Mouse (Mus musculus): Measurements from ENCODE around the gene Jak1. TPM values are rescaled to one million over a fixed set of nuclear protein-coding genes. Genes with fewer than 3 reads are reported as not detected.
A peak's percentile ranks its signal among the peaks of the same experiment; 100 is the strongest.

Gene Jak1
- polyA plus RNA-seq, 1 experiment from 2014 or later: 68.0 TPM

GRCm38 (mm10) chr4:101179076-101179475 lies 86.0 kb downstream of the Jak1 start:
- no peaks in the 10 kb centered on the region for H3K9me3 ChIP-seq (ENCODE audit: control insufficient read depth, low read length)
- no peak overlapping the region for H3K4me2 ChIP-seq (replicated peaks; ENCODE audit: low read depth, low read length)
- ATAC-seq (ENCODE audit: low FRiP score): no peak
- H3K4me1 ChIP-seq (replicated peaks; ENCODE audit: control insufficient read depth, insufficient read depth, low read length): no peaks in the 10 kb centered on the region
- WGBS: 75% methylated on average over 5 of the region's 5 CpGs
- DNase-seq (ENCODE audit: low spot score): no peak
- H3K4me3 ChIP-seq (ENCODE audit: low read depth, low read length): no peak overlapping the region
- no peak overlapping the region for H3K9ac ChIP-seq (ENCODE audit: low read depth, low read length)
- peaks cover 2% of the 10 kb centered on the region; the same call in 1 of the 2 replicates for H3K36me3 ChIP-seq (ENCODE audit: control insufficient read depth, insufficient read depth, low read length)
- no peaks in the 10 kb centered on the region for H3K27me3 ChIP-seq (ENCODE audit: control insufficient read depth, insufficient read depth, low read length)
- H3K27ac ChIP-seq (ENCODE audit: low read depth, low read length): no peak overlapping the region

DNA sequence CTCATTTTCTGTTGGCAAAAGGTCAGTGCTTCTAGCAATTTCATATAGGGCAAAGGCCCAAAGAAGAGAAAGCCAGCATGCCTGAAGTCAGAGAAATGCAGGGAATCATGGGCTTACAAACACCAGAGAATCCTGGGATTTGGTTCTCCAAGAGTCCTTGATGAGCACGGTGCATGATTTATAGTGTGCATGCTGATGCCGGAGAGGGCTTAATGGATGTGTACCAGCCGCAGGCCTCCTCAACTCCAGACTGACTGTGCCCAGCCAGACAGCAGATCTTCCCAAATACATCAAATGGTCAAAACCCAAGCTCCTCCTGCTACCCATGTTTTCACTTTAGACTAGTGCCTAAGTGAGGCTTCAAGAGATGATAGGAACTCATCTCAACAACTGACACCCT lies 87.3 kb downstream of the Jak1 start:
- Histone ChIP-seq H3K27ac (ENCODE audit: low read depth, low read length) (no peak overlapping the region), H3K9ac (ENCODE audit: low read depth, low read length) (no peak overlapping the region), H3K9me3 (ENCODE audit: control insufficient read depth, low read length) (no peaks in the 10 kb centered on the region), H3K27me3 (ENCODE audit: control insufficient read depth, insufficient read depth, low read length) (no peaks in the 10 kb centered on the region), H3K36me3 (ENCODE audit: control insufficient read depth, insufficient read depth, low read length) (peaks cover 2% of the 10 kb centered on the region; the same call in 1 of the 2 replicates), H3K4me1 (replicated peaks; ENCODE audit: control insufficient read depth, insufficient read depth, low read length) (no peaks in the 10 kb centered on the region), H3K4me3 (ENCODE audit: low read depth, low read length) (no peak overlapping the region), H3K4me2 (replicated peaks; ENCODE audit: low read depth, low read length) (no peak overlapping the region)
- DNase-seq (ENCODE audit: low spot score) (no peak), ATAC-seq (ENCODE audit: low FRiP score) (no peak)
- 92% methylated on average over 3 of the region's 3 CpGs for WGBS

GRCm38 (mm10) chr4:101176123-101176522 lies 89.0 kb downstream of the Jak1 start:
- no peaks in the 10 kb centered on the region for H3K4me1 ChIP-seq (replicated peaks; ENCODE audit: control insufficient read depth, insufficient read depth, low read length)
- no peak overlapping the region for H3K27ac ChIP-seq (ENCODE audit: low read depth, low read length)
- no peak overlapping the region for H3K9ac ChIP-seq (ENCODE audit: low read depth, low read length)
- no peak for ATAC-seq (ENCODE audit: low FRiP score)
- H3K36me3 ChIP-seq (ENCODE audit: control insufficient read depth, insufficient read depth, low read length): peaks cover 2% of the 10 kb centered on the region; the same call in 1 of the 2 replicates
- H3K4me2 ChIP-seq (replicated peaks; ENCODE audit: low read depth, low read length): no peak overlapping the region
- H3K27me3 ChIP-seq (ENCODE audit: control insufficient read depth, insufficient read depth, low read length): no peaks in the 10 kb centered on the region
- WGBS: 82% methylated on average over 6 of the region's 6 CpGs
- no peaks in the 10 kb centered on the region for H3K9me3 ChIP-seq (ENCODE audit: control insufficient read depth, low read length)
- no peak for DNase-seq (ENCODE audit: low spot score)
- no peak overlapping the region for H3K4me3 ChIP-seq (ENCODE audit: low read depth, low read length)

GRCm38 (mm10) chr4:101174916-101175625 lies 90.0 kb downstream of the Jak1 start:
- H3K9ac ChIP-seq (ENCODE audit: low read depth, low read length): no peak overlapping the region
- H3K4me2 ChIP-seq (replicated peaks; ENCODE audit: low read depth, low read length): no peak overlapping the region
- H3K27me3 ChIP-seq (ENCODE audit: control insufficient read depth, insufficient read depth, low read length): no peaks in the 10 kb centered on the region
- ATAC-seq (ENCODE audit: low FRiP score) (no peak), DNase-seq (ENCODE audit: low spot score) (no peak)
- H3K4me3 ChIP-seq (ENCODE audit: low read depth, low read length): no peak overlapping the region
- H3K4me1 ChIP-seq (replicated peaks; ENCODE audit: control insufficient read depth, insufficient read depth, low read length): no peaks in the 10 kb centered on the region
- no peak overlapping the region for H3K27ac ChIP-seq (ENCODE audit: low read depth, low read length)
- peaks cover 2% of the 10 kb centered on the region; the same call in 1 of the 2 replicates for H3K36me3 ChIP-seq (ENCODE audit: control insufficient read depth, insufficient read depth, low read length)
- H3K9me3 ChIP-seq (ENCODE audit: control insufficient read depth, low read length): no peaks in the 10 kb centered on the region
- 85% methylated on average over 10 of the region's 10 CpGs for WGBS

- WGBS: 86% methylated on average over 2 of the region's 2 CpGs
- H3K4me3 ChIP-seq (ENCODE audit: low read depth, low read length): no peak overlapping the region
- H3K4me1 ChIP-seq (replicated peaks; ENCODE audit: control insufficient read depth, insufficient read depth, low read length): no peaks in the 10 kb centered on the region
- H3K9me3 ChIP-seq (ENCODE audit: control insufficient read depth, low read length): no peaks in the 10 kb centered on the region
- ATAC-seq (ENCODE audit: low FRiP score) (no peak), DNase-seq (ENCODE audit: low spot score) (no peak)
- no peak overlapping the region for H3K4me2 ChIP-seq (replicated peaks; ENCODE audit: low read depth, low read length)
- H3K27ac ChIP-seq (ENCODE audit: low read depth, low read length): no peak overlapping the region
- peaks cover 2% of the 10 kb centered on the region; the same call in 1 of the 2 replicates for H3K36me3 ChIP-seq (ENCODE audit: control insufficient read depth, insufficient read depth, low read length)
- no peak overlapping the region for H3K9ac ChIP-seq (ENCODE audit: low read depth, low read length)
- H3K27me3 ChIP-seq (ENCODE audit: control insufficient read depth, insufficient read depth, low read length): no peaks in the 10 kb centered on the region
Measured at GRCm38 (mm10) chr4:101172738-101173137, 92.3 kb downstream of the Jak1 start.

GRCm38 (mm10) chr4:101168189-101168778 lies 96.8 kb downstream of the Jak1 start:
- WGBS: 53% methylated on average over 6 of the region's 6 CpGs
- no peak overlapping the region for H3K9ac ChIP-seq (ENCODE audit: low read depth, low read length)
- no peak overlapping the region for H3K27ac ChIP-seq (ENCODE audit: low read depth, low read length)
- peak; percentile 41 for DNase-seq (ENCODE audit: low spot score)
- H3K4me2 ChIP-seq (replicated peaks; ENCODE audit: low read depth, low read length): no peak overlapping the region
- H3K4me1 ChIP-seq (replicated peaks; ENCODE audit: control insufficient read depth, insufficient read depth, low read length): no peaks in the 10 kb centered on the region
- H3K9me3 ChIP-seq (ENCODE audit: control insufficient read depth, low read length): no peaks in the 10 kb centered on the region
- H3K4me3 ChIP-seq (ENCODE audit: low read depth, low read length): no peak overlapping the region
- H3K36me3 ChIP-seq (ENCODE audit: control insufficient read depth, insufficient read depth, low read length): peaks cover 3% of the 10 kb centered on the region; the same call in 1 of the 2 replicates
- no peak for ATAC-seq (ENCODE audit: low FRiP score)
- H3K27me3 ChIP-seq (ENCODE audit: control insufficient read depth, insufficient read depth, low read length): no peaks in the 10 kb centered on the region

DNA sequence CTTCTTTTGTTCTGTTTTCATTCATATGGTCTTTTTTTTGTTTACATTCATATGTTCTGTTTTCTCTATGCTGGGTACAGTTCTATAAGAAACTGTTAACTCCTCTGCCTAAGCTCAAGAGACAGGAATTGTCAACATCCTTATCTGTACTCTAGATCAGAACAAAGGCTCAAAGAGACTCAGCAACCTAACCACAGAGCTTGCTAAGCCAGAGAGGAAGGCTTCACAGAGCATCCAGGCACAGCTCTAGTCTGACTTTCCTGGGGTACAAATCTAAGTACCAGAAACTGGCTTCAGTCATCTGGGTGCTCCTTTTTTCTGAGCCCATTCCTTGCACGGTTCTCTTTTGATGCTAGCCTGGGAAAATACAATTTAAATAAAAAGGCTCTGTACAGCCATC lies 97.3 kb downstream of the Jak1 start:
- no peak overlapping the region for H3K9ac ChIP-seq (ENCODE audit: low read depth, low read length)
- H3K4me3 ChIP-seq (ENCODE audit: low read depth, low read length): no peak overlapping the region
- no peak overlapping the region for H3K27ac ChIP-seq (ENCODE audit: low read depth, low read length)
- H3K4me1 ChIP-seq (replicated peaks; ENCODE audit: control insufficient read depth, insufficient read depth, low read length): no peaks in the 10 kb centered on the region
- no peak for ATAC-seq (ENCODE audit: low FRiP score)
- 79% methylated on average over 1 of the region's 1 CpGs for whole genome bisulfite sequencing
- no peak overlapping the region for H3K4me2 ChIP-seq (replicated peaks; ENCODE audit: low read depth, low read length)
- no peaks in the 10 kb centered on the region for H3K9me3 ChIP-seq (ENCODE audit: control insufficient read depth, low read length)
- peaks cover 3% of the 10 kb centered on the region; the same call in 1 of the 2 replicates for H3K36me3 ChIP-seq (ENCODE audit: control insufficient read depth, insufficient read depth, low read length)
- no peak for DNase-seq (ENCODE audit: low spot score)
- H3K27me3 ChIP-seq (ENCODE audit: control insufficient read depth, insufficient read depth, low read length): no peaks in the 10 kb centered on the region

GRCm38 (mm10) chr4:101165776-101166175 lies 99.3 kb downstream of the Jak1 start:
- Histone ChIP-seq H3K4me3 (ENCODE audit: low read depth, low read length) (no peak overlapping the region), H3K9me3 (ENCODE audit: control insufficient read depth, low read length) (no peaks in the 10 kb centered on the region), H3K27me3 (ENCODE audit: control insufficient read depth, insufficient read depth, low read length) (no peaks in the 10 kb centered on the region), H3K9ac (ENCODE audit: low read depth, low read length) (no peak overlapping the region), H3K36me3 (ENCODE audit: control insufficient read depth, insufficient read depth, low read length) (peaks cover 3% of the 10 kb centered on the region; the same call in 1 of the 2 replicates), H3K4me1 (replicated peaks; ENCODE audit: control insufficient read depth, insufficient read depth, low read length) (no peaks in the 10 kb centered on the region), H3K27ac (ENCODE audit: low read depth, low read length) (no peak overlapping the region), H3K4me2 (replicated peaks; ENCODE audit: low read depth, low read length) (no peak overlapping the region)
- WGBS: 91% methylated on average over 4 of the region's 4 CpGs
- ATAC-seq (ENCODE audit: low FRiP score) (no peak), DNase-seq (ENCODE audit: low spot score) (no peak)

DNA sequence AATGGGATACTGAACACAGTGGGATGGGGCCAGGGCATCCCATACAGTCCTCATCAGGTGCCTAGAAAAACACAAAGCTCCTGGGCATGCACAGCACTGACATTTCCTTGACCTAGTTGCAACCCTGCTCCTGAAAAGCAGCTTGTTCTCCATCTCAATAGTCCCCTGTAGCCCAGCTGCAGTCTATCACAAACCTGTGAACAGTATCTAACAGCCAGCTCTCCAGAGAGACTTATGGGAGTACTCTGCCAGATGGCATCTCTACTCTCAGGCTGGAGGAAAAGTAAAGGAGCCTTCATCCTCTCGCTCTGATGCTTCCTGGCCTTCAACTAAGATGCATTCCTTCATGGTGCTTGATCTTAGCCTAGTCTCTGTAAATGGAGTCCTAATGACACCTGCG lies 100.4 kb downstream of the Jak1 start:
- Histone ChIP-seq H3K4me2 (replicated peaks; ENCODE audit: low read depth, low read length) (no peak overlapping the region), H3K9ac (ENCODE audit: low read depth, low read length) (no peak overlapping the region), H3K36me3 (ENCODE audit: control insufficient read depth, insufficient read depth, low read length) (peaks cover 3% of the 10 kb centered on the region; the same call in 1 of the 2 replicates), H3K4me3 (ENCODE audit: low read depth, low read length) (no peak overlapping the region), H3K27ac (ENCODE audit: low read depth, low read length) (no peak overlapping the region), H3K27me3 (ENCODE audit: control insufficient read depth, insufficient read depth, low read length) (no peaks in the 10 kb centered on the region), H3K9me3 (ENCODE audit: control insufficient read depth, low read length) (no peaks in the 10 kb centered on the region), H3K4me1 (replicated peaks; ENCODE audit: control insufficient read depth, insufficient read depth, low read length) (no peaks in the 10 kb centered on the region)
- DNase-seq (ENCODE audit: low spot score): no peak
- WGBS: 88% methylated on average over 2 of the region's 2 CpGs
- ATAC-seq (ENCODE audit: low FRiP score): no peak

All from hindbrain, embryonic 11.5 days (tissue).